Mouse (Mus musculus) ES-Bruce4 (cell line): ENCODE data around the gene Il25. TPM values are rescaled to one million over a fixed set of nuclear protein-coding genes. Genes with fewer than 3 reads are reported as not detected.
"Not testable (repeated sequence)": the region's sequence is repeated elsewhere in the genome, so short reads cannot be mapped to it uniquely, and the experiment has no call there.

Experiments
- H3K27ac ChIP-seq: 2 replicates; pipeline ENCODE4 v1.5.1; 2012; ENCODE audit warnings: low read length, inconsistent platforms; ENCODE audit not compliant: insufficient read depth
- H3K27me3 ChIP-seq: 2 replicates; pipeline ENCODE4 v1.6.1; 2012; ENCODE audit warnings: mild to moderate bottlenecking, low read length, inconsistent platforms; ENCODE audit not compliant: control insufficient read depth, poor library complexity, insufficient read depth, severe bottlenecking
- H3K36me3 ChIP-seq: 2 replicates; pipeline ENCODE4 v1.6.1; 2012; ENCODE audit warnings: inconsistent platforms, mild to moderate bottlenecking, low read length, moderate library complexity; ENCODE audit not compliant: control insufficient read depth, poor library complexity, insufficient read depth, severe bottlenecking
- H3K4me1 ChIP-seq: one replicate; pipeline ENCODE4 v1.8.1; 2011; ENCODE audit warnings: low read length; ENCODE audit not compliant: control insufficient read depth, insufficient read depth
- H3K4me3 ChIP-seq: 2 replicates; pipeline ENCODE4 v1.5.1; 2011; ENCODE audit warnings: low read depth, mild to moderate bottlenecking, low read length
- H3K9ac ChIP-seq: 2 replicates; pipeline ENCODE4 v1.6.1; 2012; ENCODE audit warnings: low read depth, mild to moderate bottlenecking, inconsistent platforms; ENCODE audit not compliant: poor library complexity, severe bottlenecking
- H3K9me3 ChIP-seq: replicated peaks from 2 replicates; pipeline ENCODE4 v1.6.1; 2012; ENCODE audit warnings: mild to moderate bottlenecking, low read length, inconsistent platforms; ENCODE audit not compliant: control insufficient read depth, poor library complexity, insufficient read depth, severe bottlenecking
- CTCF ChIP-seq: IDR thresholded peaks from one replicate; pipeline ENCODE4 v1.8.1; 2011; ENCODE audit warnings: low read depth, low read length
- EP300 ChIP-seq: IDR thresholded peaks from 2 replicates; pipeline ENCODE4 v1.6.1; 2011; ENCODE audit warnings: low read depth, low read length; ENCODE audit not compliant: insufficient read depth
- POLR2A ChIP-seq: IDR thresholded peaks from one replicate; pipeline ENCODE4 v1.8.1; 2011; ENCODE audit warnings: low read length; ENCODE audit not compliant: insufficient read depth
- polyA plus RNA-seq: library from polyadenylated mRNA; stranded (reverse); fragments of >200 nt; gene quantifications from 2 replicates; pipeline ENCODE4 v1.2.4, GENCODE M21; 2011; ENCODE audit warnings: low read depth; ENCODE audit not compliant: missing spikeins, insufficient read depth, insufficient read length

Il25 gene
- polyA plus RNA-seq, 1 experiment, result not detected

GRCm38 (mm10) chr14:54956533-54956932, 24.0 kb downstream of the Il25 start:
- Histone ChIP-seq H3K9me3 (no peaks in the 10 kb centered on the region), H3K27me3 (no peaks in the 10 kb centered on the region; the same call in 1 of the 2 replicates), H3K36me3 (no peaks in the 10 kb centered on the region), H3K9ac (no peak overlapping the region), H3K27ac (no peak overlapping the region), H3K4me1 (no peaks in the 10 kb centered on the region), H3K4me3 (no peak overlapping the region)
- TF ChIP-seq POLR2A (no peak), CTCF (no peak), EP300 (no peak)

GRCm38 (mm10) chr14:54958503-54958902, 26.0 kb downstream of the Il25 start:
- no peak overlapping the region for H3K27ac ChIP-seq
- H3K4me1 ChIP-seq, result no peaks in the 10 kb centered on the region
- H3K4me3 ChIP-seq, result no peak overlapping the region
- H3K9me3 ChIP-seq, result no peaks in the 10 kb centered on the region
- no peaks in the 10 kb centered on the region; the same call in 1 of the 2 replicates for H3K27me3 ChIP-seq
- H3K9ac ChIP-seq, result no peak overlapping the region
- H3K36me3 ChIP-seq, result no peaks in the 10 kb centered on the region
- TF ChIP-seq EP300 (no peak), CTCF (no peak), POLR2A (no peak)

GRCm38 (mm10) chr14:54959197-54959596, 26.7 kb downstream of the Il25 start:
- H3K4me1 ChIP-seq, result no peaks in the 10 kb centered on the region
- TF ChIP-seq EP300, result no peak
- no peak for TF ChIP-seq POLR2A
- no peak for TF ChIP-seq CTCF

GRCm38 (mm10) chr14:54959853-54960613, 27.5 kb downstream of the Il25 start:
- not testable (repeated sequence) for H3K36me3 ChIP-seq, H3K9ac ChIP-seq, H3K9me3 ChIP-seq, H3K4me3 ChIP-seq, H3K27me3 ChIP-seq, H3K27ac ChIP-seq, H3K4me1 ChIP-seq

More at GRCm38 (mm10) chr14:54959197-54959596, 26.7 kb downstream of the Il25 start:
- Histone ChIP-seq H3K4me3 (no peak overlapping the region), H3K9ac (no peak overlapping the region), H3K27ac (no peak overlapping the region), H3K9me3 (no peaks in the 10 kb centered on the region), H3K27me3 (no peaks in the 10 kb centered on the region), H3K36me3 (no peaks in the 10 kb centered on the region)

GRCm38 (mm10) chr14:54960769-54961168, 28.3 kb downstream of the Il25 start:
- no peak for TF ChIP-seq POLR2A
- TF ChIP-seq CTCF, result no peak
- no peak for TF ChIP-seq EP300
- Histone ChIP-seq H3K4me3 (no peak overlapping the region), H3K27ac (no peak overlapping the region), H3K36me3 (no peaks in the 10 kb centered on the region), H3K9me3 (no peaks in the 10 kb centered on the region), H3K27me3 (no peaks in the 10 kb centered on the region), H3K9ac (no peak overlapping the region), H3K4me1 (no peaks in the 10 kb centered on the region)

- Histone ChIP-seq H3K36me3 (no peaks in the 10 kb centered on the region), H3K9me3 (no peaks in the 10 kb centered on the region), H3K27ac (no peak overlapping the region), H3K4me1 (no peaks in the 10 kb centered on the region), H3K4me3 (no peak overlapping the region), H3K27me3 (no peaks in the 10 kb centered on the region), H3K9ac (no peak overlapping the region)
- TF ChIP-seq CTCF, result no peak
- TF ChIP-seq POLR2A, result no peak
- TF ChIP-seq EP300, result no peak
Measured at GRCm38 (mm10) chr14:54961487-54961886, 29.0 kb downstream of the Il25 start.
